Mouse (Mus musculus) hindbrain, postnatal 0 days (tissue): ENCODE data around the gene Agap1. TPM values are rescaled to one million over a fixed set of nuclear protein-coding genes. Genes with fewer than 3 reads are reported as not detected.

Source experiments
- ATAC-seq: fragments of 200-750 bp; cut with Nextera tagmentation; 2 replicates; pipeline ENCODE4 v1.8.0; 2017; ENCODE audit warnings: mild to moderate bottlenecking, moderate TSS enrichment, moderate library complexity
- DNase-seq: peaks from one replicate; pipeline ENCODE4 v3.0.0-alpha.2; 2015; ENCODE audit warnings: low spot score
- H3K27ac ChIP-seq: fragments of 300-500 bp; sonication (generic); 2 replicates; pipeline ENCODE4 v1.5.1; 2014; ENCODE audit warnings: mild to moderate bottlenecking
- H3K27me3 ChIP-seq: fragments of 300-500 bp; sonication (generic); 2 replicates; pipeline ENCODE4 v1.6.1; 2014; ENCODE audit warnings: low read length, mixed read lengths; ENCODE audit not compliant: insufficient read depth
- H3K36me3 ChIP-seq: fragments of 300-500 bp; sonication (generic); 2 replicates; pipeline ENCODE4 v1.6.1; 2014; ENCODE audit warnings: low read length, mixed read lengths; ENCODE audit not compliant: insufficient read depth
- H3K4me1 ChIP-seq: fragments of 300-500 bp; sonication (generic); 2 replicates; pipeline ENCODE4 v1.6.1; 2014; ENCODE audit warnings: antibody characterized with exemption, low read length, mixed read lengths; ENCODE audit not compliant: insufficient read depth
- H3K4me2 ChIP-seq: fragments of 300-500 bp; sonication (generic); 2 replicates; pipeline ENCODE4 v1.6.1; 2014; ENCODE audit warnings: low read depth, mild to moderate bottlenecking, low read length, moderate library complexity, mixed read lengths
- H3K4me3 ChIP-seq: fragments of 300-500 bp; sonication (generic); 2 replicates; pipeline ENCODE4 v1.5.1; 2014; ENCODE audit warnings: low read length
- H3K9ac ChIP-seq: fragments of 300-500 bp; sonication (generic); replicated peaks from 2 replicates; pipeline ENCODE4 v1.6.1; 2014; ENCODE audit warnings: mild to moderate bottlenecking, low read length, moderate library complexity, mixed read lengths
- H3K9me3 ChIP-seq: fragments of 300-500 bp; sonication (generic); 2 replicates; pipeline ENCODE4 v1.6.1; 2016; ENCODE audit warnings: low read length, mixed read lengths
- CTCF ChIP-seq: IDR thresholded peaks from 2 replicates; pipeline ENCODE4 v1.5.1; 2016; ENCODE audit warnings: antibody characterized with exemption, control low read depth, low read depth
- WGBS: fragments of 180-500 bp; shearing (Covaris S2); extraction: QIAGEN DNeasy Blood & Tissue Kit; methylation state at CpG from one replicate; pipeline ENCODE4 v1.1.7; 2014; 5-methylcytosine and 5-hydroxymethylcytosine counted together
- polyA plus RNA-seq: library from polyadenylated mRNA; unstranded; fragments of >200 nt; fragmentation: Nextera tagmentation; extraction: Ambion mirVana; gene quantifications from 2 replicates; pipeline ENCODE4 v1.2.1, GENCODE M21; 2015
- total RNA-seq: library from RNA; depleted of rRNA; stranded (reverse); fragments of >200 nt; gene quantifications from 2 replicates; pipeline ENCODE4 v1.2.3, GENCODE M21; 2014; rRNA removed

The Agap1 gene
- 111 and 122 TPM in 2 replicates for total RNA-seq
- polyA plus RNA-seq, result 40.0 and 41.4 TPM in 2 replicates

DNA sequence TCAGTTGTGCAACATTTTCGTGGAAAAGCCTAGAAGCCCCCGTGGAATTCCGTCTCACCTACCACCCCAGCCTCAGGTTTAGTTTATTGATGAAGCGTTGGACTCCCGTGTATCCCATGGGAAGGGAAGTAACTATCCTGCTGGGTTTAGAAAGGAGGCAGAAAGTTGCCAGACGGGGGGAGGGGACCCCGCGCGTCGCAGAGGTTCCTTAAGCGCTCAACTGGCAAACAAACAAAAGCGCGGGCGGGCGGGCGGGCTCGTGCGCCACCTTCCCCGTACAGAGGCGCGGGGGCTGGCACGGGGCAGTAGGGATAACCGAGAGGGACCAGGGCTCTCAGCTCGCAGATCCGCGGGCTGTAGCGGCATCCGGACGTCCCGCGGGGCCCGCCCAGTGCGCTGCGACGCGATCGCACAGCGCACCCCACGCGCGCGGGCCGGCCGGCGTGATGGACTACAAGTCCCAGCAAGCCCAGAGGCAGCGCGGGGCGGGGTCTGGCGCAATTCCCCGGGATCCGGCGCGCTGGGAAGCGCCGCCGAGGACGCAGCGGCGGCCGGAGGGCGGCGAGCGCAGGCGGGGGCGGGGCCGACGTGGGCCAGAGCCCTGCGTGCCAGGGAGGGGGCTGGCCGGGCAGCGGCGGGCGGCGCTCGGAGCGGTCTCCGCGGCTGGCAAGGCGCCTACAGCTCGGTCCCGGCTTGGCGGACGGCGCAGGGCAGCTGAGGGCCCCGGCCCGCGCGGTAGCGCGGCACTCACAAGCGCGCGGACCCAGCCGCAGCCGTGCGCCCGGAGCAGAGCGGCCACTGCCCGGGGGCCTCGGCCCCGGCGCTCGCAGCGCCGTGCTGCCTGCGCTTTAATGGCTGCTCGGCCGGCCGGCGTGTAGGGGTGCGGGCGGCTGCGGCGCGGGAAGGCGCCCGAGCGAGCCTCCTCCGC is at the start of gene Agap1:
Gene Agap1 (plus strand): TSS at position 611 of the 928 bp plus-strand sequence.
- no peak for TF ChIP-seq CTCF

GRCm38 (mm10) chr1:89405991-89406390 is 48.6 kb upstream of the Agap1 start:
- no peak overlapping the region for H3K4me3 ChIP-seq
- no peak overlapping the region for H3K9ac ChIP-seq
- no peaks in the 10 kb centered on the region for H3K9me3 ChIP-seq
- TF ChIP-seq CTCF, result no peak
- H3K27ac ChIP-seq, result no peak overlapping the region
- DNase-seq (no peak), ATAC-seq (no peak)
- H3K4me1 ChIP-seq, result no peaks in the 10 kb centered on the region
- H3K4me2 ChIP-seq, result no peak overlapping the region
- no peaks in the 10 kb centered on the region for H3K36me3 ChIP-seq
- H3K27me3 ChIP-seq, result no peaks in the 10 kb centered on the region
- WGBS, result 25% methylated on average over 6 of the region's 6 CpGs

More for the DNA sequence above, at the start of gene Agap1:
- no peaks in the 10 kb centered on the region for H3K9me3 ChIP-seq
- peak within 1 kb of the TSS; percentile 80 for H3K27ac ChIP-seq
- H3K9ac ChIP-seq, result peak within 1 kb of the TSS; percentile 81
- under 1% methylated on average over 105 of the region's 118 CpGs for WGBS
- H3K36me3 ChIP-seq, result no peaks in the 10 kb centered on the region
- DNase-seq (peak; percentile 96), ATAC-seq (peak; percentile 92)
- H3K4me3 ChIP-seq, result peak within 1 kb of the TSS; percentile 91
- H3K4me1 ChIP-seq, result peaks cover 18% of the 10 kb centered on the region
- peak within 1 kb of the TSS; percentile 91 for H3K4me2 ChIP-seq
- no peaks in the 10 kb centered on the region for H3K27me3 ChIP-seq

- no peak overlapping the region for H3K9ac ChIP-seq
- no peak for DNase-seq
- no peak for TF ChIP-seq CTCF
- H3K27ac ChIP-seq, result no peak overlapping the region
- H3K4me3 ChIP-seq, result no peak overlapping the region
- H3K36me3 ChIP-seq, result no peaks in the 10 kb centered on the region
- H3K27me3 ChIP-seq, result no peaks in the 10 kb centered on the region
- H3K4me1 ChIP-seq, result no peaks in the 10 kb centered on the region
- ATAC-seq, result no peak
- H3K9me3 ChIP-seq, result no peaks in the 10 kb centered on the region
- WGBS, result 86% methylated on average over 8 of the region's 8 CpGs
- no peak overlapping the region for H3K4me2 ChIP-seq
Observed at GRCm38 (mm10) chr1:89407986-89408385, 46.6 kb upstream of the Agap1 start.

DNA sequence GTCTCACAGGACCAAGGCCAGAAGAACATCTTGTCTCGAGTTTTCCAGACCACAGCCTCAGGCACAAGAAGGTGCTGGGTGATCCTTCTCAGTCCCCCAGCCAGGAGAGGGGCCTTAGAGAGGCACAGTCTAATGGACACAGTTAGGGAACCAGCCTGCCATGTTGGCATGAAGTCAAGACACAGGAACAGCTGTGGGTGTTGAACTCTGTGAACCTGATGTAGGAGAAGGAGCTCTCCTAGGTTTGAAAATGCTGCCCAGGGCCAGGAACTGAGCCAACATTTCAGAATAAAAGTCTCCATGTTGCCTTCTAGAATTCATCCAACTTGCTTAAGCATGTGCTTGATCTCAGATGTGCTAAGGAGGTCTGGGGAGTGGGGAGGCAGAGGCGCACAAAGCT is 41.5 kb upstream of the Agap1 start:
- H3K27me3 ChIP-seq, result no peaks in the 10 kb centered on the region
- no peaks in the 10 kb centered on the region for H3K9me3 ChIP-seq
- H3K4me3 ChIP-seq, result no peak overlapping the region
- no peak overlapping the region for H3K27ac ChIP-seq
- no peak overlapping the region for H3K9ac ChIP-seq
- H3K4me1 ChIP-seq, result 0 out of 2 replicates have a peak, but pooled peaks cover 5% of the 10 kb centered on the region
- TF ChIP-seq CTCF, result no peak
- H3K4me2 ChIP-seq, result no peak overlapping the region
- H3K36me3 ChIP-seq, result no peaks in the 10 kb centered on the region
- WGBS, result 69% methylated on average over 2 of the region's 2 CpGs
- no peak for ATAC-seq
- peak; percentile 67 for DNase-seq

GRCm38 (mm10) chr1:89414563-89414962 is 40.0 kb upstream of the Agap1 start:
- 48% methylated on average over 9 of the region's 9 CpGs for WGBS
- Histone ChIP-seq H3K27ac (no peak overlapping the region), H3K9me3 (no peaks in the 10 kb centered on the region), H3K4me2 (no peak overlapping the region), H3K36me3 (no peaks in the 10 kb centered on the region), H3K4me3 (no peak overlapping the region), H3K9ac (no peak overlapping the region), H3K27me3 (no peaks in the 10 kb centered on the region), H3K4me1 (0 out of 2 replicates have a peak, but pooled peaks cover 5% of the 10 kb centered on the region)
- DNase-seq (no peak), ATAC-seq (no peak)
- TF ChIP-seq CTCF, result no peak

- WGBS, result 61% methylated on average over 5 of the region's 5 CpGs
- Histone ChIP-seq H3K27ac (no peak overlapping the region), H3K4me2 (no peak overlapping the region), H3K27me3 (no peaks in the 10 kb centered on the region), H3K36me3 (no peaks in the 10 kb centered on the region), H3K4me1 (0 out of 2 replicates have a peak, but pooled peaks cover 5% of the 10 kb centered on the region), H3K9ac (no peak overlapping the region), H3K9me3 (no peaks in the 10 kb centered on the region), H3K4me3 (no peak overlapping the region)
- no peak for TF ChIP-seq CTCF
- no peak for ATAC-seq
- no peak for DNase-seq
Observed at GRCm38 (mm10) chr1:89416929-89417328, 37.7 kb upstream of the Agap1 start.

DNA sequence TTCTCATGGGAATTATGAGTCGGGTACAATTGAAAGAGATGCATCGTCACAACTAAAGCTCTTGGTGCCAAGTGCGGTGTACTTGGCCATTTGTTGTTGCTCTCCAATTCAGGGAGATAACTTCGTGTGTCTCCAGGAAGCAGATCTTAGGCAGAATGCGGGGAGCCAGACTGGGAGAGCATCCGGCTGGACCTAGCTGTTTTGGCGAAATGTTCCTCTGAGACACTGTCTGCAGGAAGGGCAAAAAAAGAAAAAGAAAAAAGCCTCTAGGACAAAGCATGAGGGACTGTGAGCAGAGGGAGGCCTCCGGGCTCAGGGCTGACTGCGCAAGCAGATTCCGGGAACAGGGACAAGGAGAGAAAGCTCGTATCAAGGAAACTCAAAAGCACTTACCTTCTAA is 34.0 kb upstream of the Agap1 start:
- WGBS, result 50% methylated on average over 11 of the region's 11 CpGs
- Histone ChIP-seq H3K27ac (peak overlapping the region; percentile 5; the same call in 1 of the 2 replicates), H3K9ac (no peak overlapping the region), H3K4me2 (no peak overlapping the region), H3K4me3 (no peak overlapping the region), H3K4me1 (no peaks in the 10 kb centered on the region), H3K9me3 (no peaks in the 10 kb centered on the region), H3K36me3 (no peaks in the 10 kb centered on the region), H3K27me3 (no peaks in the 10 kb centered on the region)
- no peak for TF ChIP-seq CTCF
- DNase-seq (no peak), ATAC-seq (no peak)
